Mouse (Mus musculus) cerebellum, adult 2 months (tissue): ENCODE measurements at regions not wholly inside any gene's neighbourhood (a gene's known extent, or its start where the extent isn't known, plus 50 kb on each side); places are given as distances from the start of the nearest gene placed in this dataset.
"Not testable (repeated sequence)": the region's sequence is repeated elsewhere in the genome, so short reads cannot be mapped to it uniquely, and the experiment has no call there.

Source experiments
- DNase-seq, 2 experiments: peaks; one replicate each; pipeline ENCODE4 v3.0.0; 2021
- H3K27ac ChIP-seq: fragments of 200-500 bp; 2 replicates; pipeline ENCODE4 v1.5.1; 2012; ENCODE audit warnings: low read length, control low read depth, inconsistent platforms; ENCODE audit not compliant: insufficient read depth
- H3K27me3 ChIP-seq: fragments of 200-500 bp; 2 replicates; pipeline ENCODE4 v1.6.1; 2012; ENCODE audit warnings: inconsistent platforms, mild to moderate bottlenecking, low read length, moderate library complexity; ENCODE audit not compliant: control insufficient read depth, insufficient read depth
- H3K4me1 ChIP-seq: fragments of 200-500 bp; 2 replicates; pipeline ENCODE4 v1.6.1; 2011; ENCODE audit warnings: low read length; ENCODE audit not compliant: control insufficient read depth, insufficient read depth
- H3K4me3 ChIP-seq: fragments of 200-500 bp; replicated peaks from 2 replicates; pipeline ENCODE3; 2011; ENCODE audit warnings: mild to moderate bottlenecking, low read depth, low read length, control low read depth; ENCODE audit not compliant: insufficient read depth
- CTCF ChIP-seq: fragments of 200-500 bp; IDR thresholded peaks from 2 replicates; pipeline ENCODE4 v1.5.1; 2011; ENCODE audit warnings: low read depth, mild to moderate bottlenecking, control low read depth, low read length, moderate library complexity, borderline replicate concordance; ENCODE audit not compliant: insufficient read depth
- POLR2A ChIP-seq: fragments of 200-500 bp; IDR thresholded peaks from 2 replicates; pipeline ENCODE4 v1.6.1; 2011; ENCODE audit warnings: low read length, control low read depth, borderline replicate concordance; ENCODE audit not compliant: insufficient read depth
- WGBS: fragments of 180-500 bp; shearing (Covaris S2); methylation state at CpG from one replicate; pipeline ENCODE4 v1.1.7; 2018; 5-methylcytosine and 5-hydroxymethylcytosine counted together

- peak; percentile 60 to 63 for DNase-seq
- WGBS = 23% methylated on average over 3 of the region's 3 CpGs
Observed at GRCm38 (mm10) chr3:9076696-9077095, 533.2 kb downstream of the Zfp704 start.

GRCm38 (mm10) chr3:9072471-9072870 is 537.4 kb downstream of the Zfp704 start:
- not testable (repeated sequence) for H3K4me3 ChIP-seq, H3K27me3 ChIP-seq, H3K27ac ChIP-seq, H3K4me1 ChIP-seq, DNase-seq
- 68% methylated on average over 13 of the region's 13 CpGs for WGBS

More at GRCm38 (mm10) chr3:9076696-9077095, 533.2 kb downstream of the Zfp704 start:
- no peak overlapping the region for H3K4me3 ChIP-seq
- H3K4me1 ChIP-seq = no peaks in the 10 kb centered on the region
- H3K27ac ChIP-seq = no peak overlapping the region
- TF ChIP-seq POLR2A = no peak
- TF ChIP-seq CTCF = peak; percentile 81
- no peaks in the 10 kb centered on the region for H3K27me3 ChIP-seq

- WGBS = 5% methylated on average over 12 of the region's 12 CpGs
- TF ChIP-seq CTCF = peak; percentile 76
- TF ChIP-seq POLR2A = no peak
- H3K4me1 ChIP-seq = no peaks in the 10 kb centered on the region
- no peaks in the 10 kb centered on the region for H3K27me3 ChIP-seq
- DNase-seq = peak; percentile 76 to 88
- no peak overlapping the region for H3K4me3 ChIP-seq
- H3K27ac ChIP-seq = no peak overlapping the region
Observed at GRCm38 (mm10) chr3:9067048-9067447, 542.8 kb downstream of the Zfp704 start.

GRCm38 (mm10) chr3:9066374-9066773 is 543.5 kb downstream of the Zfp704 start:
- Histone ChIP-seq H3K4me1 (no peaks in the 10 kb centered on the region), H3K4me3 (no peak overlapping the region), H3K27ac (no peak overlapping the region), H3K27me3 (no peaks in the 10 kb centered on the region)
- no peak for DNase-seq
- 87% methylated on average over 5 of the region's 5 CpGs for WGBS
- no peak for TF ChIP-seq CTCF
- TF ChIP-seq POLR2A = no peak

- H3K27ac ChIP-seq = no peak overlapping the region
- H3K4me3 ChIP-seq = no peak overlapping the region
- TF ChIP-seq CTCF = no peak
- no peak for TF ChIP-seq POLR2A
- H3K27me3 ChIP-seq = no peaks in the 10 kb centered on the region
- H3K4me1 ChIP-seq = no peaks in the 10 kb centered on the region
- no peak for DNase-seq
- WGBS = 68% methylated on average over 5 of the region's 5 CpGs
Observed at GRCm38 (mm10) chr3:9065892-9066291, 544.0 kb downstream of the Zfp704 start.

GRCm38 (mm10) chr3:9064266-9065031 is 545.4 kb downstream of the Zfp704 start:
- DNase-seq = peak; percentile 41 to 56
- TF ChIP-seq POLR2A (no peak), CTCF (peak; percentile 59)
- H3K4me1 ChIP-seq = no peaks in the 10 kb centered on the region
- no peaks in the 10 kb centered on the region for H3K27me3 ChIP-seq
- 40% methylated on average over 15 of the region's 15 CpGs for WGBS
- no peak overlapping the region for H3K27ac ChIP-seq
- H3K4me3 ChIP-seq = no peak overlapping the region

GRCm38 (mm10) chr3:9063662-9064061 is 546.2 kb downstream of the Zfp704 start:
- Histone ChIP-seq H3K4me3 (no peak overlapping the region), H3K4me1 (no peaks in the 10 kb centered on the region), H3K27ac (no peak overlapping the region), H3K27me3 (no peaks in the 10 kb centered on the region)
- TF ChIP-seq CTCF (no peak), POLR2A (no peak)
- no peak for DNase-seq
- 92% methylated on average over 5 of the region's 5 CpGs for WGBS

GRCm38 (mm10) chr3:9061396-9061795 is 548.5 kb downstream of the Zfp704 start:
- Histone ChIP-seq H3K4me3 (no peak overlapping the region), H3K27ac (no peak overlapping the region), H3K4me1 (no peaks in the 10 kb centered on the region), H3K27me3 (no peaks in the 10 kb centered on the region)
- 74% methylated on average over 2 of the region's 2 CpGs for WGBS
- TF ChIP-seq CTCF = no peak
- no peak for TF ChIP-seq POLR2A
- DNase-seq = no peak

- H3K27me3 ChIP-seq, H3K4me1 ChIP-seq, H3K4me3 ChIP-seq, H3K27ac ChIP-seq, DNase-seq: not testable (repeated sequence)
- 60% methylated on average over 3 of the region's 3 CpGs for WGBS
Observed at GRCm38 (mm10) chr3:9057703-9058102, 552.2 kb downstream of the Zfp704 start.
